Mouse (Mus musculus) induced T-regulatory cell, adult 2 months (primary cell): ENCODE data around the gene Fam43a.

ENCODE experiments used
- DNase-seq: peaks from one replicate; pipeline ENCODE4 v3.0.0-alpha.2; 2012; ENCODE audit warnings: low read depth

The Fam43a gene

DNA sequence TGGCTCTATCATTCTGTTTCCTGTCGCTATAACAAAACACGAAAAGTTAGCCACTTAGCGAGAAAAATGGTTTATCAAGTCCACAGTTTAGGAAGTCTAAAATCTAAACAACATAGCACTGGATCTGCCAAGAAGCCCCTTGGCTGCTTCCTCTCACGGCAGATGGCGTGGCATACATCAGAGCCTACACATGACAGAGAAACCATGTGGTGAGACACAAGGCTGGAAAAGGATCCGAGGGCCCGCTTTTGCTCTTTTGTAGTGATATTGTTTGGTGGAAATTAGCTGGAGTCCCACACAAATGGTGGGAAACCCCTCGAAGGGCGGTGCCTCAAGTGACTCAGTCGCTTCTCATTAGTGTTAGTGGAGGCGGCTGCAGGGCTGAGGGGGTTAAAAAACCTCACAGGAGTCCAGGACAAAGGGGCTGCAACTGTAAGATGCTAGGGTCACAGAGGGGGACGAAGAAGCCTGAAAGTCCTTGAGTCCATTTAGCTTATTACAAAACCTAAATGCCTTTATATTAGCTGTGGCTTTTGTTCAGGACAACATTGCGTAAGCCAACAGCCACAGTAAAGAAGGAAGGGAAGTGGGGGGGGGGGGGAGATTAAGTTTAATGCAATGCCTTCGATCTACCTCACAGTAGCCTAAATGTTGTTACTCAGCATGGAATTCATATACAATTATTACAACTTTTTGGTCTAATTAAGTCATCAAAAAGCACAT is 3.5 kb upstream of the Fam43a start:
- no peak for DNase-seq

DNA sequence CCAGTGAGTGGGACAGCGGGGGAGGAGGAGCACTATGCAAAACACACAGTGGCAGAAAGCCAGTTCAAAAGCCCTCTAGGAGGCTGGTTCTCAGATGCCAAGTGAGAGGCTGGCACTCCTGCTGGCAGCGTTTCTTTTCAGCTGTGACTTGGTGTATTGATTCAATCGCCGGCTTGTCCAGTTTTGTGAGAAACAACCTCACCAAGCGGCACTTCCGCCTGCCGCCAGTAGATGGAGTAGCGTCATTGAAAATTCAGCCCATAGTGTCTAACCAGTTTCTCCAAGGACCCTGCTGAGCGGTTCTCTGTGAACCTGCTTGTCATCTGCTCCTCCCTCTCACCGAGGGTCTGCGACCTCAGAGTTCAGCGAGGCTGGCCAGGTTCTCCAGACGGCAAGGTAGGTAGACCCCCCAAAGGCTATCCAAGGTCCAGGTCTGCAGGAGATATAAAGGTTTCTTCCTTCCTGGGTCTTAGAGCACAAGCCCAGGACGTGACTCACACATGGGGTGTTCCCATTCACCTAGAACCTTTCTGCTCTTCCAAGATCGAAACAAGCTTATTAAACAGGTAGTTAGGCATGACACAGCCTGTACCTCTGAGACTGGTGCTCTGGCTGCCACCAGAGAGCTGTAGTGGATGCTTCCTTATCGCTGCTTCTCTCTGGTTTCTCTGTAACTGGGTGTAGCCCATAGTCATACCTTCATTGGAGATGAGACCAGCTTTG is 2.4 kb upstream of the Fam43a start:
- peak; percentile 90 for DNase-seq

DNA sequence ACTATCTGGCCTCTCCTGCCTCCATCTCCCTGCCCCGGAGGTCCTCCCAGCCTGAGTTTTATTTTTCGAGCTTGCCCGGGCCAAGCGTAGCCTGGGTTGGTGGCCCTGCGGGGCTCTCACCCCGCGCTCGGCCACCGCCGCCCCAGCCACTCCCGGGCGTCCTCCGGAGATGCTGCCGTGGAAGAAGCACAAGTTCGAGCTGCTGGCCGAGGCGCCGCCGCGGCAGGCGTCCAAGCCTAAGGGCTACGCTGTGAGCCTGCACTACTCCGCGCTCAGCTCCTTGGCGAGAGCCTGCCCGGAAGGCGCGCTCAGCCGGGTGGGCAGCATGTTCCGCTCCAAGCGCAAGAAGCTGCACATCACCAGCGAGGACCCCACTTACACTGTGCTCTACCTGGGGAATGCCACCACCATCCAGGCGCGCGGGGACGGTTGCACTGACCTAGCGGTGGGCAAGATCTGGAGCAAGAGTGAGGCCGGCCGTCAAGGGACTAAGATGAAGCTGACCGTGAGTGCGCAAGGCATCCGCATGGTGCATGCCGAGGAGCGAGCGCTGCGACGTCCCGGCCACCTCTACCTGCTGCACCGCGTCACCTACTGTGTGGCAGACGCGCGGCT is 1.0 kb downstream of the Fam43a start:
- DNase-seq: peak; percentile 42

DNA sequence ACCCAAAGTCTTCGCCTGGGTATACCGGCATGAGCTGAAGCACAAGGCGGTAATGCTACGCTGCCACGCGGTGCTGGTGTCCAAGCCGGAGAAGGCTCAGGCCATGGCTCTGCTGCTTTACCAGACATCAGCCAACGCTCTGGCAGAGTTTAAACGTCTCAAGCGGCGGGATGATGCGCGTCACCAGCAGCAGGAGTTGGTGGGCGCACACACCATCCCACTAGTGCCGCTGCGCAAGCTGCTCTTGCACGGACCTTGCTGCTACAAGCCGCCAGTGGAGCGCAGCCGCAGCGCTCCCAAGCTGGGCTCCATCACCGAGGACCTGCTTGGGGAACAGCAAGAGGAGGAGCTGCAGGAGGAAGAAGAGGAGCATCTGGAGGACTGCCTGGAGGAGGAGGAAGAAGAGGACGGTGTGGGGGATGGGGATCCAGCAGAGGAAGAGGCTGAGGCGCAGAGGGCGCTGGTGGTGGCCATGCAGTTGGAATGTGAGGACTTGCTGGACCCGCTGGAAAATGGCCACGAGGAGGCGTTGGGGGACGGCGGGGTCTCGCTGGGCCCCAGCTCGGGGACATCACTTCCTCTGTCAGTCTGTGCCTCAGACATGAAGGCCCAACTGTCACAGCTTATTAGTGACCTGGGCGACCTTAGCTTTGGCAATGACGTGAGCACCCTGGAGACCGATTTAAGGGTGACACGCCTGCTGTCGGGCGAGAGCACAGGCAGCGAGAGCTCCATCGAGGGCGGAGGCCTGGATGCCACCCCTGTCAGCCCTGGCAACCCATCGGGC is 1.7 kb downstream of the Fam43a start:
- no peak for DNase-seq

DNA sequence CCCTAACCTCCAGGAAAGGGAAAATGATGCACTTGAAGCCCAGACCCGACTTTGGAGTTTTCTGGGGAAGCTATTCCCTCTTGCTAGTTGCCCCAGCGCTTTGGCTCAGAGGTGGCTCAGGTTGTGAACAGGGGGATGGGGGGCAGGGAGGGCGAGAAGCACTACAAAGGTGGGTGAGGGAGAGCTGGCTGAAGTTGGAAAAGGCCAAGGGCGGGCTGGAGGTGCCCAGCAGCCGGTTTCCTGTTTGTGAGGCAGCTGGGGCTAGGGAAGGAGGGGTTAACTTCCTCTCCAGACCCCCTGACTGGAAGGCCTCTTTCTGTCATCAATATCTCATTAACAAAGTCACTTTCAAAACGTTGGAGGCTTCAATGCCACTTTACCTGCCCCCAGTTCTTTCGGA is 2.4 kb downstream of the Fam43a start:
- no peak for DNase-seq

DNA sequence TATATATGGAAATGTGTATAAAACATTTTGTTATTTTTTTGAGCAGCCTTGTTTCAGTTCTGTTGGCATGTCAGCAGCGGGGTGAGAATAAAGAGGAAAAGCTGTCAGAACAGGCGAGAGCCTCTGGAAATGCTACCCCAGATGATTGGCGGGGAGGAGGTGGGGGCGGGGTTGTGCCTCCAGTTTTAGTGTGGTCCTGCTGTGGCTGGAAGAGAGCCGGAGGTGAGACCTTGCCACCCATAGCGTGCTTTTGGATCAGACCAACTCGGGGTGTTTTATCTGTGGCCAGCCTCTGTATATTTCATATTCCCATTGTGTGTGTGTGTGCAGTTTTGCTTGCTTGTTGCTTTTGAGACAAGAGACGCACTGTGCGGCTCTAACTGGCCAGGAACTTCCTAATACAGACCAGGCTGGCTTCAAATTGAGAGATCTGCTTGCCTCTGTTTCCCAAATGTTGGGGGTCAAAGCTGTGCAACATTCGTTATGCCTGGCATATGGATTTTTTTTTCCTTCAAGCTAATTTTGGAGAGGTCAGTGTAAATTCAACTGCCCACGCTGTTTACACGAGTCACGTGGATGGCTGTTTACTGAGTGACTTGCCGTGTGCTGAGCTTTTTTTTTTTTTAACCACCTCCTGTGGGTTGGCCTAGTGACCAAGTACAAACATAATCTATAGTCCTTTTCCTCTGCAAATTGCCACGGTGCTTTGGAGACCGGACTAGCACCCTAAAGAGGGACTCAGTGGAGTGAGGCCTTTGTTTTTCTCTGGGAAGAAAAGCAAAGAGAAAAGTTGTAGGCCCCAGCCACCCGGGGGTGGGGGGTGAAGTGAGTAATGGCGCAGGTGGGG is 3.4 kb downstream of the Fam43a start:
- no peak for DNase-seq

DNA sequence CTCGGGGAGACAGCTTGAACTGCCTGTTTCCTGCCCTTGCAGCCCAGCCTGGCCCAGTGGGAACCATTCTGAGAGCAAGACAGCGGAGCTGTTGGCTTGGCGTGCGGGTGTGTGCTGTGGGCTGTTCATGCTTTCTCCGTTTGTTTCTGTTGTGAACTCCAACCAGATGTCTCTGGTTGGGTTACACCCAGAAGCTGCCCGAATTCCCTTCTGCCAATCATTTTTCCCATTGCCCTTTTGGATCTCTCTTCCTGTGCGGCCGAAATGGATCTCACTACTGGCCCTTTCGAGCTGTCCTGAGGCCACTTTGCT is 4.0 kb downstream of the Fam43a start:
- DNase-seq: no peak

DNA sequence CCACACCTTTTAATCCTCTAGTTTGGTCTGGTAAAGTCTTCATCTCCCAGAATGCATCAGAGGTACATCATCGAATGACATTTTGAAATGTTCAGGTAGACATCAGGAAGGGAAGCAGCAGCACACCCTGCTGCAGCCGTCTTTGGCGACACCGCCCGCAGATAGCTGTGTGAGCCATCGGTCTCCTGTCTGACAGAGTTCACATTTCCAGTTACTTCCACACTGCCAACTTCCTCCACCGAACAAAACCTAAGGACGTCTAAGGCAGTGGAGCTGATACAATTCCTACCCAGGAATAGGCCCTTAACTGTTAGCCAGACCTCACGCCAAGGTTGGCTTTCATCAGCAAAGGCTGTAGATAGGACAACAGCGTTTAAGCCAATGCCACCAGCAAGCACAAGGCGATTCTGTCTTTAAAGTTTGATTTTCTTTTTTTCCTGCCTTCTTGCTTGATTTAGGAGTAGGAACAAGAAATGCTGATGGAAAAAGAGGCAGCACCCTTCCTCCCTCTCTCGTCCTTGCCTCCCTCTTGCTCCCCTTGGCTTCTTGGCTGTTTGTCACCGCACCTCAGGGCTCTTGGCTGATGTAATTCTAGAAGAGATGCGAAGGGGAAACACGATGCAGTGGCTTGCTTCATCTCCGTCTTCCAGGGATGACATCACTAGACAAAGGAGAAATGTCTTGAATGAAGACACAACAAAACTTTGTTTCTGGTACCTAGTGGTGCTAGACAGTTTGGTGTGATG is 4.7 kb downstream of the Fam43a start:
- DNase-seq: no peak

DNA sequence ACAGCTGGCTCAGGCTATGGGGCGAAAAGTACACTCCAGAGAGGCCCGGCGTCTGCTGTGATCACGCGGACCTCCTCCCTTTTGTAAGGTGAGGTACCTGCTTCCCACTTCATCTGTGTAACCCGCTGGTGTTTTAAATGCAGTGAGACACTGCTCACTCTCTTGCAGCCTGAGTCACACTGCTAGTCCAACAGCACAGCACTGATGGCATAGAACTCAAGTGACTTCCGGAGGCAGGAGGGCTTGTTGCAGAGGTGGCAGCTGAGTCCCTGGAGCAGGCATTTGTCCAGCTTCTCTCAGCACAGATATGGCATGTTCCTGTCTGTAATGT is 5.2 kb downstream of the Fam43a start:
- DNase-seq: no peak

DNA sequence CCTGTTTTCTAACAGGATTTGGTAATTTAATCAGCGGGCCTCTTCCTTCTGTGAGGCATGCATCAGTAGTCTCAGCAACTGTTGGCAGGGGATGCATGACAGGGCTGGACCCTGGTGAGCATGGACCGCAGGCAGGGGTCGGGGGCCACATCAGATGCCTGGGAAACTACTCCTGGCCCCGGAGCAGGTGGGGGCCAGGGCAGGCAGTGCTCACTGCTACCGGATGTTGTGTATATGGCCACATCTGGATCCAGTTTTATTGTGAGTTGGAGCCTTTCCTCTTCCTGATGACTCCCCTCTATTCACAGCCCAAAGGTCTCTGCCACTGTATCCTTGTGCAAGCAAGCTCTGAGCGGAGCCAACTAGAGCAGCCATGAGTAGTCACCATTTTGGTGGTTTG is 6.0 kb downstream of the Fam43a start:
- DNase-seq: no peak

DNA sequence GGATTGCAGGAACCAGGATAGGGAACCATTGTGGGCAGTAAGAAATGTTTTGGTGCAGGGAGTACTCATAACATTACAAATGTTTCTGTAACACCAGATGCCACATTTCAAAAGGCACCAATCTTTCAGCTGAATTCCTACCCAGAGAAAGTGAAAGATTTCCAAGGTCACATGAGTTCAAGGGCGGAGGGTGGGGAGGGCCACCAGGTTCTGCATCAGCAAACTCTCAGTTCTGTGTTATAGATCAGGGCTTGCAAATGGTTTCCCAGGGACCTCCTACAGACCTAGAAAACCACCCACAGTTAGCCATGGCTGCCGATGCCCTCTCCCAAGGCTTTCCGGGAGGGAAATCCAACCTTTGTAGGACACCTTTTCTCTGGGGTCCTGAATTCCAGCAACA is 8.3 kb downstream of the Fam43a start:
- DNase-seq: no peak

DNA sequence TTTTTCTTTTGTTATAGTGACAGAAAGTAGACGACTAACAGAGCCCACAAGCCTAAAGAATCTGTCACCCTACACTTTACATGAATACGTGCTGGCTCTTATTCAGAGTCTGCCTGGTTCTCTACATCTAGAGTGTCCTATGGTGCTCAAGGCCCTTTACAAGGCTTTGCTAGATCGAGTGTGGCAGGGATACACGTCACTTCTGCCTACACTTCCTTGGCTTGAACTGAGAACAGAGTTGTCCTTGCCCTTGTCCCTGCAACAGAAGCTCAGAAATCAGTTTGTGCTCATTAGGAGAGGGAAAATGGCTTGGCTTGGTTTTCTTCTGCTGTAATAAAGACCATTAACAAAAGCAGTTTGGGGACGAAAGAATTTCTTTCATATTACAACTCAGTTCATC is 11.8 kb downstream of the Fam43a start:
- DNase-seq: no peak

DNA sequence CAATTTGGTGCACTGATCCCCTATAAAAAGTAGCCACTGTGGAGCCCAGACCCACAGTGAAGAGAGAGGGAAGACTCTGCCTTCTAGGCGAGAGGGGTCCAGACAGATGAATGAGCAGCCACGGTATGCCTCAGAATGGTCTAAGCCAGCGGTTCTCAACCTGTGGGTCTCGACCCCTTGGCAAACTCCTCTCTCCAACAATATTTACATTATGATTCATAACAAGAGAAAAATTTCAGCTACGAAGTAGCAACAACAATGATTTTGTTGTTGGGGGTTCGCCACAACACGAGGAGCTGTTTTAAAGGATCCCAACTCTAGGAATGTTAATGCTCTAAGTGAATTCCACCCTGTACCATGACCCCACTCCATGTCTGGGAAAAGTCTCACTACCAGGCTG is 13.6 kb downstream of the Fam43a start:
- DNase-seq: no peak

DNA sequence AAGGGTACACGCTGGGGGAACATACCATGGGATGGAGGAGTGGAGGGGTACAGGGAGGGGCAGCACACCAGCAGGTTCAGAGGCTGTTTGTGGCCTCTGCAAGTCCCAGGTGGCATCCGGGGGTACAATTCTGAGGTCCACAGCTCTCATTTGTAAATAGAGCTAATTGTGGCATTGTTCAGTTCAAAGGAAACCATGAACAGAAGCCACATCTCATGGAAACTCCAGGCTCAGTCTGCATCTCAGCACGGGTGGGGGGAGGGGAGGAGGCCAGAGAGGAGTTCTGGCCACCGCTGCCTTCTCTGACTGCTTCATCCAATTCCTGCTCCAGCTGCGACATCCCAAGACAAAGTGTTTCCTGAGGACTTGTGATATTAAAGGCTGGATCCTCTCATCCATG is 14.6 kb downstream of the Fam43a start:
- no peak for DNase-seq

DNA sequence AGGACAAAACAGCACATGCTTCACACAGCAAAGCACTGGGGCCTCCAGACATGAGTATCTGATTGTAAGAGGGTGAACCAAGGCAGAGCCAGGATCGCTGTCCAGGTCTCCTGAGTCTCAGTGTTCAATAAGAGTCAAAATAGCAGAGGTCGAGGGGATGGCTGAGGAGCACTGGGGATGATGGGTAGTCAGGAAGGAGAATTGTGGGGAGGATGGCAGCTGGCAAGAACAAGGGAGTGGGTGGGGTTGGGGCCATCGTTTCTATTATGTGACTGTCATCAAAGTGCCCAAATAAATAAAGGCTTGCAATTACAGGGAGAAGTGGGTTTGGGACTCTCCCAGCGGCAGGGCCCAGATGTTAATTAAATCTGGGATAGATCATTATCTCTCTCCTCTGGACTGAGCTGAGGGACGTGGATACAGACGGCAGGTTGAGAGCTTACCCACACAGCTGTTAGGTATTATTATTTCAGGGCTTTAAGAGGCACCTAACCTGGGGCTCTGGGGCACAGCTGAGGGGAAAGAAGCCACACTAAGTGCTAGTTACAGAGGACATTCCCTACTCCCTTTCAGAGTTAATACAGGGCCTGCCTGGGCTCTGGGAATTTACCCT is 15.3 kb downstream of the Fam43a start:
- DNase-seq: no peak

DNA sequence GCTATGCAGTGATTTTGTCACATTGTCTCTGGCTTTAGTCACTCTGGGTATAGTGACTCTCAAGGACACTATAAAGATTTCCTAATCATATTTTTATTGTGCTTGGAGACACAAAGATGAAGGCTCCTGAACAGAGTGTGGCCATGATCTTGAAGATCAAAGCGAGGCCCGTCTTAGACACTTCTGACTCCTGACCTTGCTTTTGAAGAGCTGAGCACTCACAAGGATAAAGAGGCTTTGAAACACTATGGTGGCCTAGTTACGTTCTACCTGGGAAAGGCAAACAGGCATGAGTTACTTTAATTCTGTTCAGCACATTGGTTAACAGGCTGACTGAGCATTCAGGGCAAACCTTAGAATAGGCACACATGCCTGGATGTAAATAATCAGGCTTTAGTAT is 16.8 kb downstream of the Fam43a start:
- DNase-seq: no peak

DNA sequence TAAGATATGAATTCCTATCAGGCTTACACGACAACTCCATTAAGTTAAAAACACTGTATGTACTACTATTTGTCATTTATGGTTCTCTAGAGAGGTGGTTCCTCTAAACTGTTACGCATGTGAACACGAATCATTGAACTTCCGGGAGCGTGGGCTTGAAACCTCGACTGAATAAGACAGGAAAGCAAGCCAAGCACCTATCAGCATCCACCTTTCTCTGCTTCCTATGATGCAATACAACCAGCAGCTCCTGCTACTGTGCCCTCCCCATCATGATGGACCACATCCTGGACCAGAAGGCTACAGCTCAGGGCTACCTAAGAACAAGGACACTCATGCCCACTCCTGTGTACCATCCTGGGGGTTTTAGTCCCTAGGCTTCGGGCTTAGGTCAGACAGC is 24.1 kb downstream of the Fam43a start:
- DNase-seq: peak; percentile 25

DNA sequence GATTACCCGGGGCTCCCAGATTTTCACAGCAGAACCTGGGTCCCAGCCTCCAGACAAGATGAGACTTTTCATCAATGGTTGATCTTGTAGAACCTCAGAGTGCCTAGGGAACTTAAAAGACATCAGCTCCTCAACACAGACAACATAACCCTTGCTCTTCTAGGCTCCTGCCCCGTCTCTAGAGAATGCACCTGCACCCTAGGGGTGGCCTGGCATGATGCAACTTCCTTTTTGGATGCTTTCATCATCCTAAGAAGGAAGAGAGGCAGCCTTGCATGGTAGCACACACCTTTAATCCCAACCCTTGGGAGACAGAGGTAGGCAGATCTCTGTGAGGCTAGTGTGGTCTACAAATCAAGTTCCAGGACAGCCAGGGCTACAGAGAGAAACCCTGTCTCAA is 25.1 kb downstream of the Fam43a start:
- DNase-seq: no peak

DNA sequence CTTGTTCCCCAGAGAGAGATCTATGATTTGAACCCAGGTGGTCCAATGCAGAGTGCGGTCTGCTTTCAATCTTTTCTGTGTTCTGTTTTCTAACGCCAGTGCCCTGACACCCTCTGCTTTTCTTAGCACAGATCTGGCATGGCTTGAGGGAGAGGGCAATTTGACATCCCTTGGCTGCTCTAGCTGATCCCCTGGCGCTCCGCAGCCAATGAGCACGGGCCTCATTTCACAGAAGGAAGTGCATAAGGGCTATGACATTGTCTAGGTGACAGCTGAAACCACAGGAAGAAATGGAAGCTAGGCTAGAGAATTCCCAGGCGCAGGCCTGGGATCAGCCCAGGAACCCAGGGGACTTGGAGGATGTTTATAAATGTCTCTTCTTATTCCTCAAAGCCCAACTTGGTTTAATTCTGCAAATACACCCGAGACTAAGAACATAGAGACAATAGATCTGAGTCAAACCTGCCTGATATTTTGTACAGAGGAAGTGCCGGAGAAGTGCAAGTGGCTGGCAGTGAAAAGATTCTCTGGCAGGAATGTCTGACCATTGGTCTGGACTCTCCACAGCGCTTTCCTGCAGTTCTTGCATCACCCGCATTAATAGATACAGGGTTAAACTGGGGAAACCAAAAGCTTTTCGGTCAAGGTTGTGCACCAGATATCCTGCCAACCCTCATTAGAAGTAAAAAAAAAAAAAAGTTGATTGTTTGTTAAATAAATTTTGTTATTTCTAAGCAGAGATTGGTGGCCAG is 28.2 kb downstream of the Fam43a start:
- DNase-seq: no peak

DNA sequence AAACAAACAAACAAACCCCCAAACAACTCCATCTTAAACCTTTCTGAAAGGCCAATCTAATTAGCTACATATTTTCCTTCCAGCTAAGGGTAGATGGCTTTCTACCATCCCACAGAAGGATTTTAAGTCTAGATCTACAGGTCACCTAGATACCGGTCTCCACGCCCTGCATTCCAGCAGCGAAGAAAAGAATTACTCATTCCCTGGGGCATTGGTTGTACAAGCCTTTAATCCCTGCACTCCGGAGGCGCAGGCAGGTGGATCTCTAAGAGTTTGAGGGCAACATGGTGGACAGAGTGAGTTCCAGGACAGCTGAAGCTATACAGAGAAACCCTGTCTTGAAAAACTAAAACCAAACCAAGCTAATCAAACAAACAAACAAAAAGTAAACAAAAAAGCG is 28.9 kb downstream of the Fam43a start:
- DNase-seq: no peak
